Mouse (Mus musculus) liver, embryonic 16.5 days (tissue): Measurements from ENCODE around the gene Ccdc62. TPM values are rescaled to one million over a fixed set of nuclear protein-coding genes. Genes with fewer than 3 reads are reported as not detected.

Source experiments
- ATAC-seq: fragments of 200-750 bp; cut with Nextera tagmentation; 2 replicates; pipeline ENCODE4 v1.8.0; 2017; ENCODE audit warnings: low read depth, mild to moderate bottlenecking, moderate number of reproducible peaks, moderate library complexity
- H3K27ac ChIP-seq: fragments of 300-500 bp; sonication (generic); 2 replicates; pipeline ENCODE4 v1.5.1; 2014; ENCODE audit warnings: mild to moderate bottlenecking, low read length
- H3K27me3 ChIP-seq: fragments of 300-500 bp; sonication (generic); 2 replicates; pipeline ENCODE4 v1.6.1; 2014; ENCODE audit warnings: low read depth, low read length, mixed read lengths; ENCODE audit not compliant: control insufficient read depth, insufficient read depth
- H3K36me3 ChIP-seq: fragments of 300-500 bp; sonication (generic); 2 replicates; pipeline ENCODE4 v1.6.1; 2014; ENCODE audit warnings: mild to moderate bottlenecking; ENCODE audit not compliant: control insufficient read depth, insufficient read depth
- H3K4me1 ChIP-seq: fragments of 300-500 bp; sonication (generic); 2 replicates; pipeline ENCODE4 v1.6.1; 2014; ENCODE audit warnings: low read depth, low read length, mixed read lengths; ENCODE audit not compliant: control insufficient read depth
- H3K4me2 ChIP-seq: fragments of 300-500 bp; sonication (generic); 2 replicates; pipeline ENCODE4 v1.6.1; 2014; ENCODE audit warnings: low read depth, low read length, mixed read lengths
- H3K4me3 ChIP-seq: fragments of 300-500 bp; sonication (generic); 2 replicates; pipeline ENCODE4 v1.5.1; 2014; ENCODE audit warnings: low read depth, mild to moderate bottlenecking, low read length
- H3K9ac ChIP-seq: fragments of 300-500 bp; sonication (generic); 2 replicates; pipeline ENCODE4 v1.6.1; 2014; ENCODE audit warnings: low read depth, low read length
- H3K9me3 ChIP-seq: fragments of 300-500 bp; sonication (generic); replicated peaks from 2 replicates; pipeline ENCODE4 v1.6.1; 2016; ENCODE audit warnings: low read length; ENCODE audit not compliant: control insufficient read depth
- WGBS: fragments of 180-500 bp; shearing (Covaris S2); extraction: QIAGEN DNeasy Blood & Tissue Kit; methylation state at CpG from one replicate; pipeline ENCODE4 v1.1.7; 2014; ENCODE audit not compliant: insufficient replicate concordance; 5-methylcytosine and 5-hydroxymethylcytosine counted together
- polyA plus RNA-seq: library from polyadenylated mRNA; unstranded; fragments of >200 nt; fragmentation: Nextera tagmentation; extraction: Ambion mirVana; gene quantifications from 2 replicates; pipeline ENCODE4 v1.2.1, GENCODE M21; 2015

Gene Ccdc62
- polyA plus RNA-seq, 1 experiment from 2014 or later, result 2.2 TPM

DNA sequence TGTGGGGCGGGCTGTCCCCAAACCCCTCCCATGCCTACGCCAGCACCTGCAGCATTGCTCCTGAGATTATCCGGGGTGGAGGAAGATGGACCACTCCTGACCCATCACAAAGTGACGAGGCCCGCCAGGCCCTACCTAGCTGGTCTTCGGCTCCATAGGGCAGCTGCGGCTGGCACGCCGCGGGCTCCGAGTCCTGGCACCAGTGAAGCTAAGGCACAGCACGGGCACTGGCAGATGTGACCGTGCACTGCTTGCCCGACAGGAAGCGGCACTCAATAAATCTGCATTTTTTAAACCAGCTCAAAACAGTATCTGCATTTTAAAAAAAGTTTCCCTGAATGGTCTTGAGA is 74.6 kb downstream of the Ccdc62 start:
- Histone ChIP-seq H3K4me3 (no peak overlapping the region), H3K36me3 (peaks cover 50% of the 10 kb centered on the region), H3K27ac (peak overlapping the region; percentile 61), H3K9me3 (no peaks in the 10 kb centered on the region), H3K4me1 (peaks cover 11% of the 10 kb centered on the region), H3K27me3 (no peaks in the 10 kb centered on the region), H3K4me2 (no peak overlapping the region), H3K9ac (no peak overlapping the region)
- 90% methylated on average over 15 of the region's 15 CpGs for WGBS
- ATAC-seq, result no peak

DNA sequence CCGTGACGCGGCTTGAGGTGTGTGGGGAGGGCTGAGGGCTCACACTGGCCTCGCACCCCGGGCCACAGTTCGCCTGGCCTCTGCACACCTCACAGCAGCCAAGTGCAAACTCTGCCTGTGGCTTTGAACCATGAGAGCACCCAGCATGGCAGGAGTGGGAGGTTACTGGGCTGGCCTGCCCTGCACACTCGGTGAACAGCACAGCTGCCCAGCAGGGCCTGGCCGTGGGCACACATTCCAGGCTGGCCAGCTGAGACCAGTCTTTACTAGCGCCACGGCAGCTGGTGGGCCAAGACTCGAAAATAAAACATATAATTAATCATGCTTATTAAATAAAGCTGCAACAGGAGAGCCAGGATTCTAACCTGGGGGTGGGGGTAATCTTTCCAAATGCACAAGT is 75.1 kb downstream of the Ccdc62 start:
- H3K4me1 ChIP-seq, result peaks cover 16% of the 10 kb centered on the region
- H3K4me3 ChIP-seq, result no peak overlapping the region
- H3K27me3 ChIP-seq, result no peaks in the 10 kb centered on the region
- H3K36me3 ChIP-seq, result peaks cover 46% of the 10 kb centered on the region
- no peaks in the 10 kb centered on the region for H3K9me3 ChIP-seq
- 89% methylated on average over 11 of the region's 11 CpGs for WGBS
- no peak overlapping the region for H3K4me2 ChIP-seq
- peak overlapping the region; percentile 61; the same call in 1 of the 2 replicates for H3K27ac ChIP-seq
- no peak overlapping the region for H3K9ac ChIP-seq
- no peak for ATAC-seq

DNA sequence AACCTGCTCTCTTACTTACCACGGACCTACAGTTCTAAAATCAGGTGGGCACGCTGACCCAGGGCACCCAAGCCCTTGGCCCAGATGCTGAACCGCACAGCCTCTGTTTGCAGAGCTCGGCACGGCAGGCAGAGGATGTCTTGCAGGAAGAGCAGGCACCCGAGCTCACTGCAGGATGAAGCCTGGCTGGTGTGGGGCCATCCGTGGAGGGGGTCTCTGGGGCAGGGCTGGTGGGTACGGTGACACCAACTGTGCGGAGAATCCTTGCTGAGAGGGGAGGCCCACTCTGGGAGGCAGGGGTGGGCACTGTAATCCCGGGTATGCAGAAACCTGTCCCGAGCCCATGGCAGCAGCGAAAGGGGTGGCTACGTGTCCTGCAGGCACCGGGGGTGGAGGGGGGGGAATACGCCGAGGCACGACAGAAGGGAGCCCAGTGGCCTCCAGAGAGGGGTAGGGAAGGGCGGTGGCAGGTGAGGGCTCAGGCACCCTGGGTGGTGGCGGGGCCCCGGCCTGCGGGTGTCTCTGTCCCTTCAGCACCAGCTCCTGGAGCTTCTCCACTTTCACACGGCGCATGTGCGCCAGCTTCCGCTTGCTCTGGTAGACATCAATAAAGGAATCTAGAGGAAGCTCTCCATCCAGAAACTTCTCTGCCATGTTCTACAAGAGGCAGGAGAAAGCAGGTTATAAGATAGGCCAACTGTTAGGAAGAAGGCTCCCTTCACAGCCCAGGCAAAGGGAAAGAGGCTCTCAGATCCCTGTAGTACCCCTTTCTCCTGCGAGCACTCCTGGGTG is 75.8 kb downstream of the Ccdc62 start:
- WGBS, result 88% methylated on average over 26 of the region's 26 CpGs
- peaks cover 19% of the 10 kb centered on the region for H3K4me1 ChIP-seq
- no peak for ATAC-seq
- no peak overlapping the region for H3K9ac ChIP-seq
- no peaks in the 10 kb centered on the region for H3K9me3 ChIP-seq
- no peak overlapping the region for H3K4me2 ChIP-seq
- no peak overlapping the region for H3K4me3 ChIP-seq
- no peaks in the 10 kb centered on the region for H3K27me3 ChIP-seq
- H3K27ac ChIP-seq, result no peak overlapping the region
- peaks cover 42% of the 10 kb centered on the region for H3K36me3 ChIP-seq

DNA sequence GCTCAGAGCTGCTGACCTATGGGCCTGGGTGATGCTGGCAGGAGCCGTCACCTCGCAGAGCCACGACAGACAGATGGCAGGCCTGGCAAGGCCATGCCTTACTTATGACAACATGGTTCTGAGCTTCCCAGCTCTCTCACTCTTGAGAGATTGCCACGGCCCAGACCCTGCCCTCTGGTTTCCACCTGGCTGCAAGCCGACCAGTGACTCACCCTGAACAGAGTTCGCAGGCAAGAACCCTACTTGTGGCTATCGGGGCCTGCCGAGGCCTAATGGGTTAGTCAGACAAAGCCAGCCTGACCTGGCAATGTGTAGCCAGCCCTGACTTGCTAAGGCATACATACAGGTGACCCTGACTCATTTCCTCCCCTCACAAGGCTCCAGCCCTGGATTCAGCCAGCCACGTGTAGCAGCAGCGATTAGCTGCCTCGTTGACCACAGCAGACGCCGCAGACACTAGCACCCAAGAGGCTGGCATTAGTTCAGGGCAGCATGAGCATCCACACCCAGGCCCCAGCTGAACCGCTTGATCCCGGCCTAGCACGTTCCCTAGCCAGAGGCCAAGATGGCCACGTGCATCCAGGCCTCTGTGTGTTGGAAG is 76.5 kb downstream of the Ccdc62 start:
- Histone ChIP-seq H3K27me3 (no peaks in the 10 kb centered on the region), H3K9ac (no peak overlapping the region), H3K4me1 (peaks cover 26% of the 10 kb centered on the region), H3K27ac (no peak overlapping the region), H3K4me3 (no peak overlapping the region), H3K4me2 (no peak overlapping the region), H3K36me3 (peaks cover 42% of the 10 kb centered on the region), H3K9me3 (no peaks in the 10 kb centered on the region)
- 86% methylated on average over 17 of the region's 17 CpGs for WGBS
- ATAC-seq, result no peak

GRCm38 (mm10) chr5:124010077-124010476 is 79.6 kb downstream of the Ccdc62 start:
- Histone ChIP-seq H3K9me3 (no peaks in the 10 kb centered on the region), H3K4me3 (peak overlapping the region; percentile 33), H3K36me3 (peaks cover 39% of the 10 kb centered on the region), H3K4me1 (peaks cover 54% of the 10 kb centered on the region), H3K27me3 (no peaks in the 10 kb centered on the region), H3K27ac (peak overlapping the region; percentile 88), H3K4me2 (peak overlapping the region; percentile 63), H3K9ac (peak overlapping the region; percentile 42)
- 27% methylated on average over 8 of the region's 8 CpGs for WGBS
- peak; percentile 82 for ATAC-seq

DNA sequence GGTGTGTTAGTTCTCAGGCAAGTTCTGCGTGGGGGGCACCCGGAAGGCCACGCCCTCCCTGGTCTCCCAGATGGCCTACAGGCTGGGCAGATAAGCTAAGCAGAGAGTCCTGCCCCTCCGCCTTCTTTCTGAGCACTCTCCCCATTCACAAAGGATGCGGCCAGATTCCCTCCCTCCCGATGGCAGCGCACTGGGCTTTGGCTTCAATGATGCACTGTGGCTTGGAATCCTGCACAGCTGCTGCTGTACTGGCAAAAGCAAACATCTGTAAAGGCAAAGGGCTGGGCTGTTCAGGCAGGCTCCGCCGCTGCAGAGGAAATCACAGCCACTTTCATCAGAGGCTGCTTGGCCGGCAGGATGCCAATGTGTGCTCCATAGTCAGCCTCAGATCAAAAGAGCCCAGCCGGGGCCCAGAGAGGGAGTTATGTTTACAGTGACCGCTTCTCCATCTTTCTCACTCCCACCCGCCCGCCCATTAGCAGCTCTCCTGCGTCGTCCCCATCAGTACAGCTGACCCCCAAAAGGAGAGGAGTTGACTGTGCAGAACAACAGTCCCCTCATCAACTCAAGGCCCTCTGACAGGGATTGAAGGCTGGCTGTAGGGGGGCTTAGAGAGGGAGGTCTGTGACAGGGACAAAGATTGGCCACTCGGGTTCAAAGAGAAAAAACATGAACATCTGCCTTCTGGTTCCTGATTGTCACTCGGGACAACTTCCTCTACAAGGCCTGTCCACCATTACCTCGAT is 80.6 kb downstream of the Ccdc62 start:
- peaks cover 30% of the 10 kb centered on the region for H3K36me3 ChIP-seq
- H3K9ac ChIP-seq, result peak overlapping the region; percentile 31
- H3K9me3 ChIP-seq, result no peaks in the 10 kb centered on the region
- H3K27me3 ChIP-seq, result no peaks in the 10 kb centered on the region
- H3K4me1 ChIP-seq, result peaks cover 60% of the 10 kb centered on the region
- peak overlapping the region; percentile 63 for H3K4me2 ChIP-seq
- H3K27ac ChIP-seq, result peak overlapping the region; percentile 88
- peak; percentile 77 for ATAC-seq
- H3K4me3 ChIP-seq, result peak overlapping the region; percentile 33
- 15% methylated on average over 19 of the region's 19 CpGs for WGBS

DNA sequence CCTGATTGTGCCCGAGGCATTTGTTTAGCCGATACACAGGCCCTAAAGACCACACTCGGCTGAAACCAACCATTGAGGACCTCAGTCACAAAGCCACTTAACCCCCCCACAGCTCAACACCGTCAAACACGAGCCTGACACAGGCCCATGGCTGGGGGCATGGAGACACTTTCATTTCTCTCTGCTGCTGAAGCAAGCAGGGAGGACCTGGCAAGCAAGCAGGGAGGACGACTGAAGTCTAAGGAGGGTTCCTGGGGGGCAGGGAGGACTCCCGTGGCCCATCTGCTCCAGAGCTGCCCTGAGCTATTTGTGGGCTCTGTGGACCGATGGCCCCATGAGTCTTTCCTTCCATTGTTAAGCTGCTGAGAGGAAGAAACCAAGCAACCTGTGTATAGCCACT is 81.4 kb downstream of the Ccdc62 start:
- Histone ChIP-seq H3K9ac (peak overlapping the region; percentile 31), H3K4me1 (peaks cover 68% of the 10 kb centered on the region), H3K27ac (peak overlapping the region; percentile 88), H3K9me3 (no peaks in the 10 kb centered on the region), H3K27me3 (no peaks in the 10 kb centered on the region), H3K4me2 (peak overlapping the region; percentile 63; the same call in 1 of the 2 replicates), H3K4me3 (no peak overlapping the region), H3K36me3 (peaks cover 25% of the 10 kb centered on the region)
- WGBS, result 20% methylated on average over 8 of the region's 8 CpGs
- no peak for ATAC-seq

DNA sequence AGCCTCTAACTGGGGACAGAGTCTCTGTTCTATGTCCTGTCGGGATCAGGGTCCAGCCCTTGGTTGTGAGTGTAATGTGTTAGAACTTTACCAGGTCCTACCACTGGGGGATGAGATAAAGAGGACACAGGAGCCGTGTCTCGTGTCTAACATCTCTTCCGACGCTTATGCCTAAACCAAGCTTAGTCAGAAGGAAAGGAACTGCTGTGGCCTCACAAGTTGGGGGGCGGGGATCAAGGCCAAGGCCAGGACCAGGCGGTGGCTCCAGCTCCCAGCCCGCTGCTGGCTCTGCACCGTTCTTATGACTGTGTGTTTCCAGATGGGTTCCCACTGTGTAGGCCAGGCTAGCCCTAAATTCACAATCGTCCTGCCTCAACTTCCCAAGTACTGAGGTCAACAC is 82.4 kb downstream of the Ccdc62 start:
- H3K9ac ChIP-seq, result no peak overlapping the region
- 23% methylated on average over 10 of the region's 10 CpGs for WGBS
- no peak overlapping the region for H3K4me2 ChIP-seq

DNA sequence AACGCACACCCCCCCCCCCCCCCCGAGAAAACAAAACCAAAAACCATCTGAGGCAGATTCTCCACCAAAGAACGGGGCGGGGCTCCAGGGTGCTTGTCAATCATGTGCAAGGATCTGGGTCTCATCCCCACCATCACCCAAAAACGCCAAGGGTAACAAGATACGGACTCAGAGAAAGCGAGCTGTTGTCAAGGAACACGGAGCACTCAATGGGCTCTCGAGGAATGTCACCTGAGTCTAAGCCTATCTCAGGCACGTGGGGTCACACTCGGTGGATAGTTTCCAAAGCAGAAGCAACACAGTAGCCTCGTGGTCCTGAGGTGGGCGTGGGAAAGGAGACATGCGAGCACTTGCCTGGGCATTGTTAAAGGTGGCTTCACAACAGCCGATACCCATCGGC is 83.3 kb downstream of the Ccdc62 start:
- H3K27ac ChIP-seq, result no peak overlapping the region
- no peak for ATAC-seq
- H3K4me1 ChIP-seq, result peaks cover 86% of the 10 kb centered on the region
- H3K9ac ChIP-seq, result no peak overlapping the region
- H3K9me3 ChIP-seq, result no peaks in the 10 kb centered on the region
- no peak overlapping the region for H3K4me2 ChIP-seq
- H3K4me3 ChIP-seq, result no peak overlapping the region
- H3K27me3 ChIP-seq, result no peaks in the 10 kb centered on the region
- H3K36me3 ChIP-seq, result peaks cover 7% of the 10 kb centered on the region
- 67% methylated on average over 16 of the region's 16 CpGs for WGBS

More for the DNA sequence above, 82.4 kb downstream of the Ccdc62 start:
- ATAC-seq, result no peak
- Histone ChIP-seq H3K36me3 (peaks cover 16% of the 10 kb centered on the region), H3K27ac (peak overlapping the region; percentile 8; the same call in 1 of the 2 replicates), H3K9me3 (no peaks in the 10 kb centered on the region), H3K4me3 (no peak overlapping the region), H3K4me1 (peaks cover 78% of the 10 kb centered on the region), H3K27me3 (no peaks in the 10 kb centered on the region)
